Mouse (Mus musculus) cerebellum, adult 9-10 months (tissue): ENCODE measurements around the gene Ptpa.
A peak's percentile ranks its signal among the peaks of the same experiment; 100 is the strongest.

Experiments used
- DNase-seq: peaks from one replicate; pipeline ENCODE4 v3.0.0; 2022

Gene Ptpa

GRCm38 (mm10) chr2:30469796-30470142 is 53.9 kb downstream of the Ptpa start:
- DNase-seq = no peak

- DNase-seq = peak; percentile 74
Observed at GRCm38 (mm10) chr2:30470143-30470946, 54.5 kb downstream of the Ptpa start.

- DNase-seq = peak; percentile 30
Observed at GRCm38 (mm10) chr2:30471051-30471450, 55.2 kb downstream of the Ptpa start.

GRCm38 (mm10) chr2:30471795-30472720 is 56.2 kb downstream of the Ptpa start:
- peak; percentile 48 for DNase-seq

GRCm38 (mm10) chr2:30472731-30473351 is 57.0 kb downstream of the Ptpa start:
- DNase-seq = peak; percentile 14

- DNase-seq = peak; percentile 16
Observed at GRCm38 (mm10) chr2:30473431-30474031, 57.7 kb downstream of the Ptpa start.

GRCm38 (mm10) chr2:30474039-30474438 is 58.2 kb downstream of the Ptpa start, which contains the start of gene Ier5l:
Ier5l (minus strand) TSS chr2:30474219.
- DNase-seq = peak; percentile 71

GRCm38 (mm10) chr2:30474776-30475175 is 58.9 kb downstream of the Ptpa start:
- DNase-seq = no peak

- no peak for DNase-seq
Observed at GRCm38 (mm10) chr2:30475457-30475856, 59.6 kb downstream of the Ptpa start.

- no peak for DNase-seq
Observed at GRCm38 (mm10) chr2:30476241-30476640, 60.4 kb downstream of the Ptpa start.

- DNase-seq = no peak
Observed at GRCm38 (mm10) chr2:30478526-30478925, 62.7 kb downstream of the Ptpa start.

- no peak for DNase-seq
Observed at GRCm38 (mm10) chr2:30487597-30487996, 71.8 kb downstream of the Ptpa start.

GRCm38 (mm10) chr2:30490384-30490783 is 74.5 kb downstream of the Ptpa start:
- DNase-seq = no peak

- DNase-seq = no peak
Observed at GRCm38 (mm10) chr2:30495000-30495908, 79.4 kb downstream of the Ptpa start.

- peak; percentile 62 for DNase-seq
Observed at GRCm38 (mm10) chr2:30495909-30496861, 80.3 kb downstream of the Ptpa start.
